ENCODE assay signal across 32 mouse cellular contexts in the genomic region with DNA sequence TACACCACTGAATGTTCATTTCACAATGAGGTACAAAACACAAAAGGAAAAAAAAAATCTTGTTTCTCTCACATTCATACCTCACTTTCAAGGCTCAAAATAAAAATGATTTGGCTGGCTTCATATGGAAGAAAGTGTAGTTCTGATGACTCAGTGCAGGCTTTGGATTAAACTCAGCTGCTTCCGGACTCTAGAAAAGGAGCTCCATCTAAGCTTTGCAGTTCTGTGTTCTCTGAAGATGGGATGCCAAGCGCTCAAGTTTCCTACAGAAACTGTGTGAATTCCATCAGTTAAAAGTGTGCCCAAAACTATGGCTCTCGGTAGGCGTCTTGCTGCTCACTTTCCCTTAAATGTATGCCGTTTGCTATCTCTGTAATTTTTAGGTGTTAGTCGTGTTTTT.
DNase-seq lines count a peak whose midpoint lies in the region; ATAC-seq and TF ChIP-seq lines count a peak whose summit lies in the region.
"Had no signal": no experiment of that assay in that cellular context is flagged by ENCODE, and none has a peak within 500 bp of the region (broad histone marks: within the 10 kb centered on the region; RNA-seq: fewer than 3 reads in every experiment).

No protein-coding gene starts in this region.

- no peaks in the 10 kb centered on the region for H3K27me3 ChIP-seq in forebrain, embryonic 16.5 days (replicated peaks; ENCODE audit: control insufficient read depth, insufficient read depth, low read length)
- no peaks in the 10 kb centered on the region for H3K27me3 ChIP-seq in intestine, postnatal 0 days (replicated peaks; ENCODE audit: control insufficient read depth, insufficient read depth, low read length)
- H3K27me3 ChIP-seq: CH12.LX; embryonic facial prominence, embryonic 12.5 days; heart, embryonic 15.5 days; hindbrain, embryonic 12.5 days; intestine, embryonic 15.5 days had no signal

- DNase-seq in left cerebral cortex, adult 18-20 months (ENCODE audit: low spot score in 2 of 2): peak; percentile 52 to 56
- no peak for DNase-seq in left cerebral cortex, postnatal 10 days (ENCODE audit: extremely low spot score in 1 of 2, low spot score in 2 of 2)
- DNase-seq in 3T3-L1 (ENCODE audit: low read depth, low spot score): peak; percentile 21
- peak; percentile 69 for DNase-seq in NIH3T3 (ENCODE audit: low read depth)
- peak; percentile 42 to 65 for DNase-seq in left cerebral cortex, adult 9 months (ENCODE audit: low spot score in 2 of 2)
- no peak for DNase-seq in gastrocnemius, adult 8-10 months (ENCODE audit: low spot score in 2 of 2)
- DNase-seq: adrenal gland, postnatal 10 days; cerebellum, adult 11 months; cerebellum, adult 9-10 months; embryo, embryonic 11 days; forebrain, postnatal 0 days; gastrocnemius, postnatal 25 days; heart, adult 11 months; heart, postnatal 36 days; kidney, adult 8-10 months; kidney, postnatal 4 days; liver; lung, adult 2 months; lung, postnatal 10 days; midbrain, embryonic 14.5 days had no signal

- TF ChIP-seq CTCF in intestine, postnatal 0 days (IDR thresholded peaks at IDR 0.05; ENCODE audit: low read depth): no peak

- H3K27ac ChIP-seq in forebrain, embryonic 16.5 days (ENCODE audit: low read length): no peak overlapping the region
- no peak overlapping the region for H3K27ac ChIP-seq in intestine, postnatal 0 days (ENCODE audit: low read depth, low read length)
- H3K27ac ChIP-seq: embryonic facial prominence, embryonic 12.5 days; heart, embryonic 10.5 days; heart, embryonic 15.5 days; hindbrain, embryonic 12.5 days; hindbrain, postnatal 0 days; intestine, embryonic 15.5 days; kidney, postnatal 0 days; liver, embryonic 14.5 days; macrophage had no signal

- peaks cover 3% of the 10 kb centered on the region; the same call in 1 of the 2 replicates for H3K9me3 ChIP-seq in forebrain, embryonic 16.5 days (ENCODE audit: control insufficient read depth, low read length)
- no peaks in the 10 kb centered on the region for H3K9me3 ChIP-seq in intestine, postnatal 0 days (ENCODE audit: control insufficient read depth)
- H3K9me3 ChIP-seq: heart, embryonic 10.5 days; heart, embryonic 15.5 days; hindbrain, embryonic 12.5 days; intestine, embryonic 15.5 days had no signal

- H3K4me2 ChIP-seq in forebrain, embryonic 16.5 days (ENCODE audit: low read length): no peak overlapping the region
- no peak overlapping the region for H3K4me2 ChIP-seq in intestine, postnatal 0 days (replicated peaks; ENCODE audit: low read depth)
- H3K4me2 ChIP-seq: embryonic facial prominence, embryonic 12.5 days; heart, embryonic 15.5 days; hindbrain, embryonic 12.5 days; intestine, embryonic 15.5 days had no signal

- WGBS in forebrain, embryonic 16.5 days: 90% methylated on average over 6 of the region's 6 CpGs
- WGBS in intestine, postnatal 0 days: 92% methylated on average over 6 of the region's 6 CpGs

- no peaks in the 10 kb centered on the region for H3K4me1 ChIP-seq in forebrain, embryonic 16.5 days (replicated peaks; ENCODE audit: control insufficient read depth, insufficient read depth, low read length)
- H3K4me1 ChIP-seq in intestine, postnatal 0 days (replicated peaks; ENCODE audit: control insufficient read depth, insufficient read depth, low read length): no peaks in the 10 kb centered on the region
- H3K4me1 ChIP-seq: embryonic facial prominence, embryonic 12.5 days; heart, embryonic 10.5 days; heart, embryonic 15.5 days; hindbrain, embryonic 12.5 days; intestine, embryonic 15.5 days had no signal

- H3K36me3 ChIP-seq in forebrain, embryonic 16.5 days (ENCODE audit: control insufficient read depth, insufficient read depth): no peaks in the 10 kb centered on the region
- no peaks in the 10 kb centered on the region for H3K36me3 ChIP-seq in intestine, postnatal 0 days (ENCODE audit: control insufficient read depth, insufficient read depth)
- H3K36me3 ChIP-seq: embryonic facial prominence, embryonic 12.5 days; heart, embryonic 10.5 days; heart, embryonic 15.5 days; hindbrain, embryonic 12.5 days; intestine, embryonic 15.5 days had no signal

- H3K9ac ChIP-seq in forebrain, embryonic 16.5 days (replicated peaks; ENCODE audit: low read depth, low read length): no peak overlapping the region
- H3K9ac ChIP-seq in intestine, postnatal 0 days (ENCODE audit: low read depth, low read length): no peak overlapping the region
- H3K9ac ChIP-seq: embryonic facial prominence, embryonic 12.5 days; forebrain, postnatal 0 days; heart, embryonic 15.5 days; hindbrain, embryonic 12.5 days; intestine, embryonic 15.5 days; liver, embryonic 14.5 days had no signal

- intact Hi-C loops in left cerebral cortex, postnatal 10 days (cut with DNase I): no loop called here

- ATAC-seq in forebrain, embryonic 16.5 days: no peak
- no peak for ATAC-seq in intestine, postnatal 0 days
- ATAC-seq: forebrain, postnatal 0 days; hindbrain, postnatal 0 days; intestine, embryonic 15.5 days had no signal

- H3K4me3 ChIP-seq in forebrain, embryonic 16.5 days (replicated peaks; ENCODE audit: low read length): no peak overlapping the region
- no peak overlapping the region for H3K4me3 ChIP-seq in intestine, postnatal 0 days (ENCODE audit: low read depth, low read length)
- H3K4me3 ChIP-seq: embryonic facial prominence, embryonic 12.5 days; heart, embryonic 10.5 days; heart, embryonic 15.5 days; hindbrain, embryonic 12.5 days; intestine, embryonic 15.5 days had no signal

Comparison
In these comparisons a context has a peak if more than half of its experiments do, and no peak if none do; other contexts are left out.
1. DNase-seq: peak in left cerebral cortex, adult 18-20 months (2 of 2), 3T3-L1 (single experiment), NIH3T3 (single experiment) and left cerebral cortex, adult 9 months (2 of 2); none in left cerebral cortex, postnatal 10 days (0 of 2) and gastrocnemius, adult 8-10 months (0 of 2).